Mouse (Mus musculus): ENCODE results near the gene Poldip2.

- no peak for TF ChIP-seq POLR2A (IDR thresholded peaks at IDR 0.05; ENCODE audit: insufficient read depth, low read depth, low read length)
- TF ChIP-seq CTCF (IDR thresholded peaks at IDR 0.05; ENCODE audit: insufficient read depth, low read depth, low read length), result no peak
Measured at GRCm38 (mm10) chr11:78540358-78540757, 28.4 kb downstream of the Poldip2 start.

All from olfactory bulb, adult 2 months (tissue).